17 mouse cellular contexts compared by ENCODE assay signal in the genomic region with DNA sequence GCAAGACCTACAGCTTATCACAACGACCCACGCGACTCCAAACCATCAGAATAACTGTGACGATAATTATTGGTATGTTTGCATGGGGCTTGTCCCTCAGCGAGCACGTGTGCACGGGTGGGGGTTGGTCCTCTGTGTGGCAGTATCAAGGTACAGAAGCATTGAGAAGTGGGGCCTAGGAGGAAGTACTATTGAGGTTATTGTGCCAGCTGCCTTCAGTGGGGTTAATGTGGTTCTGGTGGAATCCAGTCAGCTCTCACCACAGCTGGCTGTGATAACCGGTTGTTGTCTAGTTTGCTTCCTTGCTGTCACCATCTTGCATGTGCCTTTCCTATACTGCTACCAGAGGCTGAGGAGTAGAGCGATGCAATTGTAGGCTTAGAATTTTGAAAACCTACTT. TPM values are rescaled to one million over a fixed set of nuclear protein-coding genes. Genes with fewer than 3 reads are reported as not detected.
A peak's percentile ranks its signal among the peaks of the same experiment; 100 is the strongest.
DNase-seq lines count a peak whose midpoint lies in the region; ATAC-seq lines count a peak whose summit lies in the region.
"Had no signal": no experiment of that assay in that cellular context is flagged by ENCODE, and none has a peak within 500 bp of the region (broad histone marks: within the 10 kb centered on the region; RNA-seq: fewer than 3 reads in every experiment).

No protein-coding gene starts in this region.

- peak; percentile 98 for ATAC-seq in granulocyte monocyte progenitor cell, adult 5-6 weeks (replicated peaks; ENCODE audit: poor library complexity, severe bottlenecking)
- peak; percentile 65 for ATAC-seq in megakaryocyte-erythroid progenitor cell, adult 5-6 weeks (replicated peaks; ENCODE audit: low FRiP score, low TSS enrichment, poor library complexity, severe bottlenecking)
- ATAC-seq: forebrain, embryonic 13.5 days; hindbrain, postnatal 0 days; lung, postnatal 0 days had no signal

- DNase-seq in CD8-positive naive resting alpha-beta T cell, adult 2 months (ENCODE audit: low read depth in 2 of 2, low spot score in 2 of 2) = peak; percentile 18 to 41
- peak; percentile 25 for DNase-seq in thymus, postnatal 25 days
- DNase-seq in left cerebral cortex, postnatal 25 days (ENCODE audit: low spot score in 2 of 2) = no peak
- no peak for DNase-seq in adrenal gland, adult (ENCODE audit: inconsistent age in 2 of 2, low spot score in 1 of 2)
- no peak for DNase-seq in cerebellum, postnatal 25 days
- DNase-seq: adrenal gland, adult 2 months; cerebellum, adult 8-10 months; embryo, embryonic 11 days; heart, postnatal 14 days; kidney, postnatal 14 days; layer of hippocampus, adult 9-11 months; right cerebral cortex, adult 18-20 months had no signal

- intact Hi-C loops in left cerebral cortex, postnatal 25 days (cut with DNase I) = no loop called here

RNA-seq across cellular contexts. Expression of gene Tab2, which starts 20.4 kb away (rescaled TPM):
- total RNA-seq in granulocyte monocyte progenitor cell, adult 5-6 weeks (2014; fragmentation: Nextera tagmentation) = 97.2 and 121 TPM in 2 replicates
- 52.1 and 58.9 TPM in 2 replicates for total RNA-seq in granulocyte monocyte progenitor cell, adult 5-6 weeks (2017)
- 61.1 and 115 TPM in 2 replicates for total RNA-seq in megakaryocyte-erythroid progenitor cell, adult 5-6 weeks (2014; fragmentation: Nextera tagmentation)
- 53.7 and 59.2 TPM in 2 replicates for total RNA-seq in megakaryocyte-erythroid progenitor cell, adult 5-6 weeks (2017)
- total RNA-seq in left cerebral cortex, postnatal 25 days (2021) = 10 to 100 TPM; 53.1 to 54.6 TPM

Comparison
In these comparisons a context has a peak if more than half of its experiments do, and no peak if none do; other contexts are left out.
1. DNase-seq: peak in CD8-positive naive resting alpha-beta T cell, adult 2 months (2 of 2) and thymus, postnatal 25 days (single experiment); none in left cerebral cortex, postnatal 25 days (0 of 2), adrenal gland, adult (0 of 2) and cerebellum, postnatal 25 days (0 of 2).